Mouse (Mus musculus) limb, embryonic 14.5 days (tissue): ENCODE measurements at regions not wholly inside any gene's neighbourhood (a gene's known extent, or its start where the extent isn't known, plus 50 kb on each side); places are given as distances from the start of the nearest gene placed in this dataset.

Experiments
- ATAC-seq: fragments of 200-750 bp; cut with Nextera tagmentation; 2 replicates; pipeline ENCODE4 v1.8.0; 2017; ENCODE audit warnings: low read depth, moderate number of reproducible peaks, moderate TSS enrichment; ENCODE audit not compliant: low FRiP score
- DNase-seq: peaks from one replicate; pipeline ENCODE4 v3.0.0-alpha.2; 2015; ENCODE audit warnings: low spot score
- H3K27ac ChIP-seq: fragments of 300-500 bp; sonication (generic); replicated peaks from 2 replicates; pipeline ENCODE4 v1.5.1; 2014; ENCODE audit warnings: low read depth, mild to moderate bottlenecking, low read length, moderate library complexity, mixed read lengths
- H3K27me3 ChIP-seq: fragments of 300-500 bp; sonication (generic); 2 replicates; pipeline ENCODE4 v1.6.1; 2014; ENCODE audit warnings: low read length, mixed read lengths; ENCODE audit not compliant: control insufficient read depth, insufficient read depth
- H3K36me3 ChIP-seq: fragments of 300-500 bp; sonication (generic); 2 replicates; pipeline ENCODE4 v1.6.1; 2014; ENCODE audit warnings: mild to moderate bottlenecking, low read length, moderate library complexity, mixed read lengths; ENCODE audit not compliant: control insufficient read depth, insufficient read depth
- H3K4me1 ChIP-seq: fragments of 300-500 bp; sonication (generic); 2 replicates; pipeline ENCODE4 v1.6.1; 2014; ENCODE audit warnings: antibody characterized with exemption, low read length, mixed read lengths; ENCODE audit not compliant: control insufficient read depth, insufficient read depth
- H3K4me2 ChIP-seq: fragments of 300-500 bp; sonication (generic); replicated peaks from 2 replicates; pipeline ENCODE4 v1.6.1; 2014; ENCODE audit warnings: low read depth, mild to moderate bottlenecking, low read length, moderate library complexity; ENCODE audit not compliant: severe bottlenecking
- H3K4me3 ChIP-seq: fragments of 300-500 bp; sonication (generic); replicated peaks from 2 replicates; pipeline ENCODE4 v1.5.1; 2014; ENCODE audit warnings: low read length
- H3K9ac ChIP-seq: fragments of 300-500 bp; sonication (generic); 2 replicates; pipeline ENCODE4 v1.6.1; 2014; ENCODE audit warnings: mild to moderate bottlenecking, low read depth, low read length, moderate library complexity; ENCODE audit not compliant: severe bottlenecking
- H3K9me3 ChIP-seq: fragments of 300-500 bp; sonication (generic); 2 replicates; pipeline ENCODE4 v1.6.1; 2016; ENCODE audit warnings: low read length; ENCODE audit not compliant: control insufficient read depth
- POLR2A ChIP-seq: fragments of 200-500 bp; IDR thresholded peaks from 2 replicates; pipeline ENCODE4 v1.8.0; 2012; ENCODE audit warnings: inconsistent platforms, mild to moderate bottlenecking, moderate library complexity, borderline replicate concordance; ENCODE audit not compliant: insufficient read depth, insufficient read length; ENCODE audit errors: extremely low read depth
- WGBS: fragments of 180-500 bp; shearing (Covaris S2); extraction: QIAGEN DNeasy Blood & Tissue Kit; methylation state at CpG from one replicate; pipeline ENCODE4 v1.1.7; 2014; 5-methylcytosine and 5-hydroxymethylcytosine counted together

DNA sequence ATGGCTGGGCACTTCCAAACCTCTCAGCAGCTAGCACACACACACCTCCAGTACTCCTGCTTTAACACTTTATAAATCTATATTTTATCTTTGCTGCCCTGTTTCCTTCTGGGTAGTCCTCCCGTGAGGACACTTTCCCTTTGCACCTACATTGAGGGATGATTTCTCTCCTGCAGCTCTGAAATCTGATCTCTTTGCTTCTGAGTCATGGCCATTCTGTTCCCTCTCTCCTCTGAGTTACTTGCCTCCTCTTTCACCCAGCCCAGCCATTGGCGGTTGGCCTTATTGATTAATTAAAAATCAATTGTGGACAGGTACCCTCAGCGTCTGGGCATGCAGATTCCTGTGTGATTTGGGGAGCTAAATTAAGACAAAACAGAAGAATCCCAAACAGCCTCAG is 58.0 kb upstream of the Cxcl12 start:
- no peak for TF ChIP-seq POLR2A
- Histone ChIP-seq H3K27ac (no peak overlapping the region), H3K4me1 (peaks cover 18% of the 10 kb centered on the region), H3K9me3 (no peaks in the 10 kb centered on the region), H3K36me3 (no peaks in the 10 kb centered on the region), H3K4me2 (no peak overlapping the region), H3K9ac (no peak overlapping the region), H3K27me3 (no peaks in the 10 kb centered on the region), H3K4me3 (no peak overlapping the region)
- 48% methylated on average over 3 of the region's 3 CpGs for WGBS
- ATAC-seq (no peak), DNase-seq (no peak)

DNA sequence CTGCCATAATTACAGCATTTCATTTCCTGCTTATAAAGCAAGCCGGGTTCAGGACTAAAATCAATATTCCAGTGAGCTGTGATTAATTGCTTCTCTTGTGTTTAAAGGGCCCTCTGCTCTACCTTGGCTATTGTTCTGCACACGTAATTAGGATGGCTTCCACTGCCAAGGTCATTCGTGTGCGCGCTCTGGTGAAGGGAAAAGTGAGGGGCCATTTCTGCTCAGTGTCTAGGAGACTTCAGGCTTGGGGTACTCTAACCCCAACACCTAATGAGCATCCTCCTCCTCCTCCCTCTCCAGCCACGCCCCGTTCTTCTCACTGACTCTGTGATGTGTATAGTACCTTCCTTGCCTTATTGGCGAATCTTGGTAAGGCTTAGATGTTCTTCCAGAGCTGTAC is 53.5 kb upstream of the Cxcl12 start:
- H3K9ac ChIP-seq = no peak overlapping the region
- no peak for DNase-seq
- no peaks in the 10 kb centered on the region for H3K27me3 ChIP-seq
- TF ChIP-seq POLR2A = no peak
- peaks cover 10% of the 10 kb centered on the region; the same call in 1 of the 2 replicates for H3K4me1 ChIP-seq
- ATAC-seq = no peak
- H3K36me3 ChIP-seq = no peaks in the 10 kb centered on the region
- no peak overlapping the region for H3K4me3 ChIP-seq
- H3K4me2 ChIP-seq = 0 out of 2 replicates have a peak overlapping the region, but pooled peaks have one; percentile 2
- 60% methylated on average over 8 of the region's 8 CpGs for WGBS
- H3K9me3 ChIP-seq = no peaks in the 10 kb centered on the region
- H3K27ac ChIP-seq = no peak overlapping the region

DNA sequence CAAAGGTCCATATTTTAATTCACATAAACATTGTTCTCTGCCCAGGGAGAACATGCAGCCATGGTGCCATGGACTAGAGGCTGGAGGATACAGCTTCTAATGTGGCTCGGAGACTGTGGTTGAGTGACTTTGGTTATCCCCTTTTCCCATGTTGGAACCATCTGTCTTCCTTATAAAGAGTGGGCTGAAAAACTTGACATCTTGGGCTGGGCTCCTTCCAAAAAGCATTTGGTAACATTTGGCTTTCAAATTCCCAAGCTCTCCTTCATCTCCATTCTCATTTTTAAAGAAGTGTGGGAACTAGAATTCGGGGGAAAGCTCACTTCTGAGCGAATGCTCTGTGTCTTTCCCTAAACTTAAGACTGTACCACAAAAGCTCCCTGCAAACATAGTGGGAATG is 50.3 kb upstream of the Cxcl12 start:
- H3K27me3 ChIP-seq = no peaks in the 10 kb centered on the region
- H3K4me3 ChIP-seq = no peak overlapping the region
- no peaks in the 10 kb centered on the region for H3K36me3 ChIP-seq
- no peak overlapping the region for H3K9ac ChIP-seq
- H3K27ac ChIP-seq = no peak overlapping the region
- TF ChIP-seq POLR2A = no peak
- H3K4me1 ChIP-seq = peaks cover 10% of the 10 kb centered on the region; the same call in 1 of the 2 replicates
- H3K4me2 ChIP-seq = no peak overlapping the region
- no peaks in the 10 kb centered on the region for H3K9me3 ChIP-seq
- ATAC-seq (no peak), DNase-seq (no peak)
- WGBS = 62% methylated on average over 3 of the region's 3 CpGs
